Mouse (Mus musculus) G1E (cell line): Measurements from ENCODE around the gene Tapbp.

Source experiments
- CTCF ChIP-seq: IDR thresholded peaks from 2 replicates; pipeline ENCODE4 v1.5.1; 2012; ENCODE audit warnings: low read depth, low read length, inconsistent platforms, mixed read lengths
- GATA1 ChIP-seq: IDR thresholded peaks from 2 replicates; pipeline ENCODE4 v1.6.1; 2012; ENCODE audit warnings: borderline replicate concordance, low read length, inconsistent platforms, mixed read lengths
- POLR2AphosphoS5 ChIP-seq: IDR thresholded peaks from 2 replicates; pipeline ENCODE4 v1.6.1; 2012; ENCODE audit warnings: low read depth, low read length, inconsistent platforms; ENCODE audit not compliant: insufficient replicate concordance
- TAL1 ChIP-seq: conservative IDR thresholded peaks from 2 replicates; pipeline ENCODE4 v1.6.1; 2012; ENCODE audit warnings: low read depth, low read length, inconsistent platforms, mixed read lengths

GRCm38 (mm10) chr17:33965846-33966550 is 50.3 kb downstream of the Tapbp start:
- TF ChIP-seq TAL1 (no peak), CTCF (no peak), POLR2AphosphoS5 (no peak), GATA1 (no peak)
